In genomic region chr2:58530521-58530920, GRCm38 (mm10) we compare ENCODE assay signal across 11 mouse cellular contexts. TPM values are rescaled to one million over a fixed set of nuclear protein-coding genes. Genes with fewer than 3 reads are reported as not detected.
DNase-seq lines count a peak whose midpoint lies in the region; ATAC-seq and TF ChIP-seq lines count a peak whose summit lies in the region.
"Had no signal": no experiment of that assay in that cellular context is flagged by ENCODE, and none has a peak within 500 bp of the region (broad histone marks: within the 10 kb centered on the region; RNA-seq: fewer than 3 reads in every experiment).

No protein-coding gene starts in this region.

- DNase-seq in heart, postnatal 10 days = no peak
- DNase-seq in hindbrain, postnatal 0 days (ENCODE audit: low spot score) = no peak
- DNase-seq in neural tube, embryonic 10.5 days (ENCODE audit: extremely low spot score, low spot score) = no peak
- no peak for DNase-seq in thymus, postnatal 36 days
- DNase-seq: thymus, postnatal 14 days had no signal

- no peak for ATAC-seq in heart, embryonic 11.5 days (replicated peaks; ENCODE audit: insufficient number of reproducible peaks, low FRiP score, low TSS enrichment)
- ATAC-seq in hindbrain, postnatal 0 days = no peak
- no peak for ATAC-seq in hindbrain, embryonic 12.5 days (ENCODE audit: low FRiP score)
- no peak for ATAC-seq in neural tube, embryonic 13.5 days (ENCODE audit: low read depth)

- peak; percentile 6; the same call in 1 of the 2 replicates for TF ChIP-seq CTCF in hindbrain, postnatal 0 days (IDR thresholded peaks at IDR 0.05; ENCODE audit: low read depth)

- no peaks in the 10 kb centered on the region for H3K36me3 ChIP-seq in heart, embryonic 11.5 days (ENCODE audit: control insufficient read depth, insufficient read depth, low read length)
- no peaks in the 10 kb centered on the region for H3K36me3 ChIP-seq in hindbrain, postnatal 0 days (ENCODE audit: insufficient read depth, low read length)
- no peaks in the 10 kb centered on the region for H3K36me3 ChIP-seq in hindbrain, embryonic 12.5 days
- no peaks in the 10 kb centered on the region for H3K36me3 ChIP-seq in neural tube, embryonic 13.5 days
- H3K36me3 ChIP-seq: kidney, embryonic 15.5 days had no signal

- intact Hi-C loops in heart, postnatal 10 days (cut with DNase I) = no loop called here

- peak overlapping the region; percentile 18; the same call in 1 of the 2 replicates for H3K27ac ChIP-seq in heart, embryonic 11.5 days (ENCODE audit: low read depth, low read length)
- H3K27ac ChIP-seq in hindbrain, postnatal 0 days = no peak overlapping the region
- H3K27ac ChIP-seq in hindbrain, embryonic 12.5 days = no peak overlapping the region
- peak overlapping the region; percentile 83 for H3K27ac ChIP-seq in neural tube, embryonic 13.5 days (replicated peaks)
- H3K27ac ChIP-seq: left cerebral cortex, adult 2 months; stomach, postnatal 0 days had no signal

- H3K4me3 ChIP-seq in heart, embryonic 11.5 days (ENCODE audit: low read depth, low read length) = no peak overlapping the region
- H3K4me3 ChIP-seq in hindbrain, postnatal 0 days (ENCODE audit: low read length) = no peak overlapping the region
- H3K4me3 ChIP-seq in hindbrain, embryonic 12.5 days = no peak overlapping the region
- H3K4me3 ChIP-seq in neural tube, embryonic 13.5 days = no peak overlapping the region
- H3K4me3 ChIP-seq: kidney, embryonic 15.5 days; left cerebral cortex, adult 2 months had no signal

- 68% methylated on average over 4 of the region's 4 CpGs for WGBS in heart, embryonic 11.5 days (ENCODE audit: insufficient replicate concordance)
- 59% methylated on average over 4 of the region's 4 CpGs for WGBS in hindbrain, postnatal 0 days
- 73% methylated on average over 4 of the region's 4 CpGs for WGBS in hindbrain, embryonic 12.5 days
- 56% methylated on average over 4 of the region's 4 CpGs for WGBS in neural tube, embryonic 13.5 days

- no peaks in the 10 kb centered on the region for H3K27me3 ChIP-seq in heart, embryonic 11.5 days (ENCODE audit: control insufficient read depth, insufficient read depth, low read length)
- no peaks in the 10 kb centered on the region for H3K27me3 ChIP-seq in hindbrain, postnatal 0 days (ENCODE audit: insufficient read depth, low read length)
- no peaks in the 10 kb centered on the region for H3K27me3 ChIP-seq in hindbrain, embryonic 12.5 days
- H3K27me3 ChIP-seq in neural tube, embryonic 13.5 days = no peaks in the 10 kb centered on the region
- H3K27me3 ChIP-seq: kidney, embryonic 15.5 days had no signal

- H3K4me1 ChIP-seq in heart, embryonic 11.5 days (ENCODE audit: control insufficient read depth, insufficient read depth, low read length) = peaks cover 68% of the 10 kb centered on the region
- peaks cover 45% of the 10 kb centered on the region for H3K4me1 ChIP-seq in hindbrain, postnatal 0 days (ENCODE audit: insufficient read depth, low read length)
- peaks cover 52% of the 10 kb centered on the region for H3K4me1 ChIP-seq in hindbrain, embryonic 12.5 days
- peaks cover 70% of the 10 kb centered on the region for H3K4me1 ChIP-seq in neural tube, embryonic 13.5 days (replicated peaks)

- H3K9ac ChIP-seq in heart, embryonic 11.5 days (ENCODE audit: low read depth, low read length) = no peak overlapping the region
- H3K9ac ChIP-seq in hindbrain, postnatal 0 days (replicated peaks; ENCODE audit: low read length) = no peak overlapping the region
- no peak overlapping the region for H3K9ac ChIP-seq in hindbrain, embryonic 12.5 days
- H3K9ac ChIP-seq in neural tube, embryonic 13.5 days = no peak overlapping the region
- H3K9ac ChIP-seq: kidney, embryonic 15.5 days had no signal

- H3K9me3 ChIP-seq in heart, embryonic 11.5 days (replicated peaks; ENCODE audit: control insufficient read depth, low read length) = no peaks in the 10 kb centered on the region
- H3K9me3 ChIP-seq in hindbrain, postnatal 0 days (ENCODE audit: low read length) = no peaks in the 10 kb centered on the region
- no peaks in the 10 kb centered on the region for H3K9me3 ChIP-seq in hindbrain, embryonic 12.5 days (replicated peaks)
- H3K9me3 ChIP-seq in neural tube, embryonic 13.5 days = no peaks in the 10 kb centered on the region
- H3K9me3 ChIP-seq: kidney, embryonic 15.5 days had no signal

- no peak overlapping the region for H3K4me2 ChIP-seq in heart, embryonic 11.5 days
- H3K4me2 ChIP-seq in hindbrain, postnatal 0 days (ENCODE audit: low read depth, low read length) = no peak overlapping the region
- H3K4me2 ChIP-seq in hindbrain, embryonic 12.5 days (replicated peaks) = no peak overlapping the region
- H3K4me2 ChIP-seq in neural tube, embryonic 13.5 days = no peak overlapping the region
- H3K4me2 ChIP-seq: kidney, embryonic 15.5 days had no signal

RNA-seq across cellular contexts. Expression of gene Acvr1, which starts 36.4 kb away (rescaled TPM):
- 11.8 and 12.9 TPM in 2 replicates for polyA plus RNA-seq in heart, embryonic 11.5 days (2014; fragmentation: Nextera tagmentation; extraction: Ambion mirVana)
- 10 to 100 TPM; 24.2 to 31.8 TPM for total RNA-seq in heart, postnatal 10 days (2021)
- 11.5 and 12.5 TPM in 2 replicates for total RNA-seq in hindbrain, postnatal 0 days (2014; rRNA removed)
- 4.9 and 5.0 TPM in 2 replicates for polyA plus RNA-seq in hindbrain, postnatal 0 days (2015; fragmentation: Nextera tagmentation; extraction: Ambion mirVana)
- 5.4 and 5.6 TPM in 2 replicates for polyA plus RNA-seq in hindbrain, embryonic 12.5 days (2016; fragmentation: Nextera tagmentation; extraction: Ambion mirVana)
- polyA plus RNA-seq in neural tube, embryonic 13.5 days (2015; fragmentation: Nextera tagmentation; extraction: Ambion mirVana) = 4.4 and 5.4 TPM in 2 replicates

RNA-seq across cellular contexts. Expression of gene Upp2, which starts 36.6 kb away (rescaled TPM):
- 8.4 and 8.6 TPM in 2 replicates for polyA plus RNA-seq in heart, embryonic 11.5 days (2014; fragmentation: Nextera tagmentation; extraction: Ambion mirVana)
- total RNA-seq in heart, postnatal 10 days (2021) = 1 to 10 TPM; 1.8 to 2.6 TPM
- total RNA-seq in hindbrain, postnatal 0 days (2014; rRNA removed) = 6.8 and 7.8 TPM in 2 replicates
- 10.4 and 11.8 TPM in 2 replicates for polyA plus RNA-seq in hindbrain, postnatal 0 days (2015; fragmentation: Nextera tagmentation; extraction: Ambion mirVana)
- 8.5 and 10.9 TPM in 2 replicates for polyA plus RNA-seq in hindbrain, embryonic 12.5 days (2016; fragmentation: Nextera tagmentation; extraction: Ambion mirVana)
- polyA plus RNA-seq in neural tube, embryonic 13.5 days (2015; fragmentation: Nextera tagmentation; extraction: Ambion mirVana) = 10.5 and 13.1 TPM in 2 replicates

Comparison
In these comparisons a context has a peak if more than half of its experiments do, and no peak if none do; other contexts are left out.
1. H3K27ac ChIP-seq: peak in heart, embryonic 11.5 days (single experiment) and neural tube, embryonic 13.5 days (single experiment); none in hindbrain, postnatal 0 days (single experiment) and hindbrain, embryonic 12.5 days (single experiment).